Mouse (Mus musculus) erythroblast, embryonic 14.5 days (primary cell): ENCODE results near the gene Smcr8.

Experiments used
- GATA1 ChIP-seq: IDR thresholded peaks from 2 replicates; pipeline ENCODE4 v1.6.1; 2012; ENCODE audit warnings: low read length, inconsistent platforms, mixed read lengths
- TAL1 ChIP-seq: IDR thresholded peaks from 3 replicates; pipeline ENCODE4 v1.6.1; 2012; ENCODE audit warnings: low read length, inconsistent platforms, mixed read lengths

- no peak for TF ChIP-seq TAL1
- no peak for TF ChIP-seq GATA1
Measured at GRCm38 (mm10) chr11:60734206-60734605, 43.1 kb upstream of the Smcr8 start.
